Mouse (Mus musculus) cortical plate, adult 2 months (tissue): ENCODE measurements around the gene Ppp2ca. TPM values are rescaled to one million over a fixed set of nuclear protein-coding genes. Genes with fewer than 3 reads are reported as not detected.
A peak's percentile ranks its signal among the peaks of the same experiment; 100 is the strongest.

Experiments used
- H3K27ac ChIP-seq: fragments of 200-500 bp; 2 replicates; pipeline ENCODE4 v1.5.1; 2012; ENCODE audit warnings: low read length, control low read depth, inconsistent platforms; ENCODE audit not compliant: insufficient read depth
- H3K4me1 ChIP-seq: fragments of 200-500 bp; 2 replicates; pipeline ENCODE4 v1.6.1; 2011; ENCODE audit warnings: low read length; ENCODE audit not compliant: control insufficient read depth, insufficient read depth
- H3K4me3 ChIP-seq: fragments of 200-500 bp; 2 replicates; pipeline ENCODE4 v1.5.1; 2011; ENCODE audit warnings: mild to moderate bottlenecking, low read length, control low read depth; ENCODE audit not compliant: insufficient read depth
- CTCF ChIP-seq: fragments of 200-500 bp; IDR thresholded peaks from 2 replicates; pipeline ENCODE4 v1.5.1; 2011; ENCODE audit warnings: mild to moderate bottlenecking, control low read depth, low read length; ENCODE audit not compliant: insufficient read depth; ENCODE audit errors: extremely low read depth
- POLR2A ChIP-seq: fragments of 200-500 bp; IDR thresholded peaks from 2 replicates; pipeline ENCODE4 v1.6.1; 2011; ENCODE audit warnings: mild to moderate bottlenecking, low read length, control low read depth; ENCODE audit not compliant: insufficient read depth; ENCODE audit errors: extremely low read depth
- polyA plus RNA-seq: library from polyadenylated mRNA; depleted of rRNA; stranded (reverse); fragments of >200 nt; gene quantifications from 2 replicates; pipeline ENCODE4 v1.2.3, GENCODE M21; 2012

Gene Ppp2ca
- polyA plus RNA-seq, 1 experiment, result 106 TPM

DNA sequence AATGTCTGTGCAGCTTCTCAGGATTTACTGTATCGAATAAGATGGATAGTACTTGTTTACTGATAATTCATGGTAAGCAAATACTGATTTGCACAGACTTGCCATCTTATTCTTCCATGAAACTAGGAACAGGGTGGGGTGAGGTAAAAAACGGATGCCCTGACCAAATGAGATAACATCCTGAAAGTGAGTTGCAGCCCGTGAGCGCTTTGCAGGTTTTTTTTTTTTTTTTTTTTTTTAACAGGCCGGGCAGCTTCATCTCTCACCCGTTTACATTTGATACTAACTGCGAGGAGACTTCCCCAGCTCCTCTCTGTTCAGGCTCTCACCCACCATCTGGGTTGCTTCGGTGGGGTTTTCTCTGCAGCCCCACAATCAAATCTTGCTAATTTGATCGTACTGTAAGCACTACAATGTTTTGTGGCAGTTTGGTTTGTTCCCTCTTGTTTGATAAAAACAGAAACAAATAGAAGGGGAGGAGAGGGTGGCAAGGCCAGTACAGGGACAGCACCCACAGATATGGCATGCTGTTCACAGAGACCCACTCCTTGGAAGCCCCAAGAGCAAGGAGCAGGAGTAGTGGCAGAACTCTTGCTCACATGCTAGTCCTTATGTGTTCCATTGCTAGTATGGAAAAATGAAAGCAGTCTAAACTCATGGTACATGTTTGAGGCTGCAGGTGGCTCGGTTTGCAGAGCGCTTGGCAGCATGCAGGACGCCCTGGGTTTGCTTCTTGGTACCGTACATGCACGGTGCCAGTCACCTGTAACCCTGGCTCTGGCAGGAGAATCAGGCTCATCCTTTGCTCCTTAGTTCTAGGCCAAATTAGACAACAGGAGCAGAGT, 23.6 kb upstream of the Ppp2ca start:
- H3K4me1 ChIP-seq, result 0 out of 2 replicates have a peak, but pooled peaks cover 2% of the 10 kb centered on the region
- TF ChIP-seq CTCF, result no peak
- TF ChIP-seq POLR2A, result no peak
- H3K27ac ChIP-seq, result no peak overlapping the region
- no peak overlapping the region for H3K4me3 ChIP-seq

DNA sequence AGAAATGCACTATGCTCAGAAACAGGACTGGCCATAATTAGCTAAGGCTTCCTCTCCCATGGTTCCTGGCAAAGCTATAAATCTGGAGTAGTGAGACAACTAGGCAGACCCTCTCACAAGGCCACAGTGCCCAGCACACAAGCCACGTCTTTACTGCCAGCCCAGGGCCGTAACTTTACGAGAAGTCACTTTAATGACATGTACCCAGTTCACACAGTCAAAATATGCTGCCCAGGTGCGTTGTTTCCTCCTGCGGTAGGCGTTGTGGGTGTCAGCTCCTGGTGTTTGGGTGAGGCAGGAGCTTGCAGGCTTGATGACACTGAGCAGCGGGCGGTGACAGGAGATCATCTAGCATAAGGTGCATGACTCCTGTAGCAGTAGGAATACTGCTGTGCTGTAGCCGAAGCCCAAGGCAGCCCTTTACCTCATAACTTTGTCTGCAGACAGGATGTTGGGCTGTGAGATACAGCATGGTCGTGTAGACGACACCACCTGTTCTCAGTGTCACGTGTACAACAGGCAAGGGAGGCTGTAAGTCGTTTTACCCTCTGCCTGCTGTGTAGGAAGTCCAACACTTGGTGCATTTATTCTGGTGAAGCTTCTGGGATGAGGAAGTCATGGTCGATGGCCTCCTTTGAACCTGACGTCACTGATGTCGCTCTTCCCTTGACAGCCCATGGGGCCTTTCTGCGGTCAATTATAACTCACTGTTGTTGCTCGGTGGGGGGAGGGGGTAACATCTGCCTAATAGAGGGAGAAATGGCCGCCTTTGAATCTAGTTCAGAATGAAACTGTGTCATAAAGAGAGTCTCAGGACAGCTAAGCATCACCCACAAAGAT, 22.5 kb upstream of the Ppp2ca start:
- Histone ChIP-seq H3K27ac (no peak overlapping the region), H3K4me1 (0 out of 2 replicates have a peak, but pooled peaks cover 2% of the 10 kb centered on the region), H3K4me3 (no peak overlapping the region)
- TF ChIP-seq POLR2A (no peak), CTCF (no peak)

DNA sequence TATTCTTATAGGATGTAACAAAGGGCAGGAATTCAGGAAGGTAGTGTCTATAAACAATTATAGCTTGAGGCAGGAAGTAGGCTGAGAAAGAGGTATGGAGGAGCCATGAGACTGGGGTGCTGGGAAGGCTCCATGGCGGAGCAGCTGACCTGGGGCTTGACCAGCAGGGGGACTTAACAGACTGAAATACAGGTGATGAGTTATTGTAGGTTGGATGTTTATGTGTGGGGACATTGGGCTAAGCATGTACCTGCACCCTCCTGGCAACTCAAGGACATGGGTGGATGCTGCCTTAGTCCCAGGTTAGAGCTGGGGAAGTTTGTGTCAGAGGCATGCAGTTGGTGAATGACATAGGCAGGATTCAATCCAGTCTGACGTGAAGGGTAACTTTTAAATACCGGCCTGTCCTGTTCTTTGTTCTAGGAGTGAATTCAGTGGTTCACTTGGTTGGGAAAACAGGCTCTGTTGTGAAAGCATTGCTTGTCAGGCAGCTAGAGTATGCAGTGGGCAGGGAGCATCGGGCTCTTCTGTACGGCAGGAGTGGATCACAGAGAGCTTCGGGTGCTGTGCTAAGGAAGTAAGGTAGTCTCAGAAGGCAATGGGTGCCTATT, 21.6 kb upstream of the Ppp2ca start:
- Histone ChIP-seq H3K27ac (no peak overlapping the region), H3K4me1 (0 out of 2 replicates have a peak, but pooled peaks cover 2% of the 10 kb centered on the region), H3K4me3 (no peak overlapping the region)
- TF ChIP-seq CTCF, result no peak

DNA sequence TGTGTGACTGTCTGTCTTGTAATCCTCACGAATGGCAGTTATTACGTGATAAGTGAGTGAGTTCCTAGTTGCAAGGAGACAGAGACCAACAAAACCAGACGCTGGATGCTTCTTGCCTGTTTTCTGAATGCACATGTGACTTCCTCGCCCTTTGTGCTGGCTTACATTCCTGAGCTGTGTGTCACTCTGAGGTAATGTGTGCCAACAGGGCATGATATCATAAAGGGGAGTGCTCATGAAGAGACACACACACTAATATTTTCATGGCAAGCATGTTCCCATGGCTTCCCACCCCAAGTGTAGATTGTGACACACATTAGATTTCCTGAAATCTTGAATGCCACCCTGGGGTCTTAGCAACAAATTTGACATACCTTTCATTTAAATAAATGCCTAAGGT, 20.5 kb upstream of the Ppp2ca start:
- TF ChIP-seq CTCF (no peak), POLR2A (no peak)
- H3K4me1 ChIP-seq, result 0 out of 2 replicates have a peak, but pooled peaks cover 2% of the 10 kb centered on the region
- H3K4me3 ChIP-seq, result no peak overlapping the region
- no peak overlapping the region for H3K27ac ChIP-seq

DNA sequence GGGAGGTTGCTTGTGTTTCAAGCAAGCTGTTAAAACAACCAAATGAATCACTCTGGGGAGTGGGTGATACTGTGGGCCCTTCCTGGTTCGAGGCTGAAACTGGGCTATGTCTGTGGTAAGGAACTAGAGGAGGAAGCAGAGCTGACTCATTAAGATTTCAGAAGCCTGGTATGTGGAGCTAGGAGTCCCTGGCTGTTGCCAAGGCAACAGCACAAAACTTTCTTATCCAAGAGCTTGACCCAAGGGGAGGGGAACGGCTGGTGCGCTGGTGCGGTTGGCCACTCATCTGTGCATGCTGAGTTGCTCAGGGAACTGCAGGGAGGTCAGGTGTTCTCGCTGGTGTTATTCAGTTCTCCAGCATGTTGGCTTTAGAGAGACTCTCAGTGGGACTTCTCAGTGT, 18.5 kb upstream of the Ppp2ca start:
- no peak overlapping the region for H3K4me3 ChIP-seq
- no peak for TF ChIP-seq CTCF
- no peak for TF ChIP-seq POLR2A
- 0 out of 2 replicates have a peak, but pooled peaks cover 2% of the 10 kb centered on the region for H3K4me1 ChIP-seq
- H3K27ac ChIP-seq, result no peak overlapping the region

DNA sequence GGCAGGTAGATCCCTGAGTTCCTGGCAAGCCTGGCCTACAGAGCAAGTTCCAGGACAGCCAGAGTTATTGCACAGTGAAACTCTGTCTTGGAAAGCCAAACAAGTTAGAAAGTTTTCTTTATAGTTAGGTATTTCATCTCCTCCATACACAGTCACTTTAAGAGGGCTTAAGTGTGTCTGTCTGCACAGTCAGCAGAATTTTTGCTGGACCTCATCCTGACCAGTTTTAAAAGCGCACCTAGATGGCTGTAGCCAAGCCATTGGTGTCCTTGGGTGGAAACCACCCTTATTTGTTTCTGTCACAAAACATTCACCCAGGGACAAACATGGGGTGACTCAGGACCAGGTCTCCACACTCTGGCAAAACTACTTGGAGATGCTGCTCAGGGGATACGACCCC, 17.8 kb upstream of the Ppp2ca start:
- Histone ChIP-seq H3K4me3 (no peak overlapping the region), H3K27ac (no peak overlapping the region), H3K4me1 (0 out of 2 replicates have a peak, but pooled peaks cover 2% of the 10 kb centered on the region)
- TF ChIP-seq CTCF (no peak), POLR2A (no peak)

DNA sequence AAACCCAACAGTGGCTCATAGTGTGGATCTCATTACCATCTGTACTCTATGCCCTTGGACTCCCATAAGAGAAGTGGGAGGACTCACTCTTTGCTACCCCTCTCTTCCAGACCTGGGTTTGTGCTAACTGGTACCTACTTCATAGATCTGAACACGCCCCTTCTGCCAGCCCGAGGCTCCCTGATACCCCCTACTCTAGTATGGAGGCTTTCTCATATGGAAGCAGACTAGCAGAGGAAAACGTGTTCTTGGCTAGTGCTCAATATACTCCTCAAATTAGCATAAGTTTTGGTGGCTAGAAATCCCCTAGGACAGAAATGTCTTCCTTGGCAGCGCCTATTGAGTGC, 12.7 kb upstream of the Ppp2ca start:
- Histone ChIP-seq H3K27ac (peak overlapping the region; percentile 90), H3K4me1 (peaks cover 11% of the 10 kb centered on the region), H3K4me3 (no peak overlapping the region)
- TF ChIP-seq POLR2A (no peak), CTCF (no peak)

DNA sequence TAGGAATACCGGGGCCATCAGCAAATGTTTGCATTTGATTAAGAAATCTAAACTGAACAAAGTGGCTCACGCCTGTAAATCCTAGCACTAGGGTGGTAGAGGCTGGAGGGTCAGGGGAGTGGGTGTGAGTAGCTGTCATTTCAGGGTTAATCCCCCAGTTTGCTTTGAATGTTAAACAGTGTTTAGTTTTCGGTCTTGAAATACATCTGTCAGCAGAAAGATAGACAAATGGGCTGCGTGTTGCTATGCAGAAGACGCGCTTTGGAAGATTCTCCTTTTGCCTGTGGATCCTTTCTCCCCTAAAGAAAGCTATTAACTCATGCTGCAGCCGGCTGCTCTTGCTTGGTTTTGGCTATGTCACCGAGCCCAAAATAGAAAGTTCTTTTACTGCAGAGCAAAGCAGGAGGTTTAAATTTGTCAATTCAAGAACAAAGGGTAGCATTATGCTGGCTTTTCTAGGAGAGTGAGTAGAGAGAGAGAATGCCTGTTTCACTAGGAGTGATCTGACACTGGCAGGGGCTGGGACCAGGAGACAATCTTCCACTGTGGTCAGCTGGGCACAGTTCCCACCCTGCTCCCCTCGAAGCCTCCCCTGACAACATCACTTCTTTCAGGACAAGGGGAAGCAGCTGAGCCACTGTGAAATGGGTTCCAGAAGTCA, 12.1 kb upstream of the Ppp2ca start:
- H3K4me1 ChIP-seq, result peaks cover 11% of the 10 kb centered on the region
- TF ChIP-seq POLR2A (no peak), CTCF (no peak)
- H3K4me3 ChIP-seq, result no peak overlapping the region
- H3K27ac ChIP-seq, result peak overlapping the region; percentile 90

DNA sequence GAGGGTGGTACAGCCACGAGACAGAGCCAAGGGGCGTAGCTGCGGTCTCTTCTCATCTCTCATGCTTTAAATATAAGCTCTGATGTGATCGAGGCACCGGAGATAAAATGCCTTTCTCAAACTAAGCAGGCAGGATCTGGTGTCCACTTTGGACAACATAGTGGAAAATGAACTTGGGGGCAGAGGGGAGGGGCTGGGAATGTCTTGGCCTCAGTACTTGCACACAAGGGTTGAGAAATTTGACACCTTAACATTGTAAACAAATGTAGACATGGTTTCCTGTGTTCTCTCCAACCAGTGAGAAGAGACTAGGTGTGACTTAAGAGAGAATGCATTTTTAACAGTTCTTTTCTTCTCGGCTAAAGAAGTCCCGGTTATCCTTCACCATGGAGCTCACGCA, 9.2 kb upstream of the Ppp2ca start:
- Histone ChIP-seq H3K4me3 (no peak overlapping the region), H3K27ac (no peak overlapping the region), H3K4me1 (peaks cover 11% of the 10 kb centered on the region)
- TF ChIP-seq POLR2A, result no peak
- no peak for TF ChIP-seq CTCF
